In the genomic region with DNA sequence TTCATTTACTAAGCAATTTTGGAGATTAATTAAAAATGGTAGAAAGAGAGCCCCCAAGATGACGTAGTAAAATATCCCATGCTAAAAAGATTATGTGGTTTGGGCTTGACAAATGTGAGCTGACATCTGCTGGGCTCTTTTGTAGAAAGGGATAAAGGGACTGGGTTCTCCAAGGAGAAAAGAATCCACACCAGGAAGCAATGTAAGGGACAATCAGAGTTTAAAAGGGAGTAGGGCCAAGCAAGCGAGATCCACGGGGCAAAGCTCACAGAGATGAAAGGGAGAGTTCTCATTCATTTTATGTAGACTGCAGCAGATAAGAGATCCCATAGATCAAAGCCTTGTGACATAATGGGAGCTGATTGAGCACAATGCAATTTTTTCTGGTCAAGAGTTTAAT, we compare ENCODE assay signal across 20 mouse cellular contexts. TPM values are rescaled to one million over a fixed set of nuclear protein-coding genes. Genes with fewer than 3 reads are reported as not detected.
DNase-seq lines count a peak whose midpoint lies in the region; ATAC-seq and TF ChIP-seq lines count a peak whose summit lies in the region.
"Had no signal": no experiment of that assay in that cellular context is flagged by ENCODE, and none has a peak within 500 bp of the region (broad histone marks: within the 10 kb centered on the region; RNA-seq: fewer than 3 reads in every experiment).

No protein-coding gene starts in this region.

- TF ChIP-seq CTCF in midbrain, postnatal 0 days (IDR thresholded peaks at IDR 0.05): no peak

- DNase-seq in embryonic facial prominence, embryonic 11.5 days (ENCODE audit: low spot score): peak; percentile 23
- no peak for DNase-seq in embryonic facial prominence, embryonic 10.5 days (ENCODE audit: low spot score)
- no peak for DNase-seq in midbrain, postnatal 0 days (ENCODE audit: low spot score)
- peak; percentile 51 for DNase-seq in retina, embryonic 14.5 days (ENCODE audit: low spot score)
- DNase-seq: cerebellum, adult 2 months; cerebellum, postnatal 10 days; embryo, embryonic 11 days; gastrocnemius, adult 2 months; gastrocnemius, postnatal 25 days had no signal

- H3K27me3 ChIP-seq in embryonic facial prominence, embryonic 11.5 days (ENCODE audit: control insufficient read depth, insufficient read depth, low read length): no peaks in the 10 kb centered on the region
- H3K27me3 ChIP-seq in embryonic facial prominence, embryonic 10.5 days (replicated peaks; ENCODE audit: low read depth, poor library complexity, severe bottlenecking): no peaks in the 10 kb centered on the region
- 0 out of 2 replicates have a peak, but pooled peaks cover 4% of the 10 kb centered on the region for H3K27me3 ChIP-seq in midbrain, embryonic 12.5 days
- H3K27me3 ChIP-seq in midbrain, postnatal 0 days (ENCODE audit: insufficient read depth, low read length): no peaks in the 10 kb centered on the region
- H3K27me3 ChIP-seq in hindbrain, embryonic 12.5 days: no peaks in the 10 kb centered on the region
- H3K27me3 ChIP-seq: embryonic facial prominence, embryonic 13.5 days; forebrain, embryonic 13.5 days; heart, embryonic 12.5 days; hindbrain, embryonic 15.5 days had no signal

- H3K9ac ChIP-seq in embryonic facial prominence, embryonic 11.5 days (replicated peaks; ENCODE audit: low read length): no peak overlapping the region
- no peak overlapping the region for H3K9ac ChIP-seq in midbrain, embryonic 12.5 days (replicated peaks)
- no peak overlapping the region for H3K9ac ChIP-seq in midbrain, postnatal 0 days (replicated peaks; ENCODE audit: low read length, poor library complexity, severe bottlenecking)
- no peak overlapping the region for H3K9ac ChIP-seq in hindbrain, embryonic 12.5 days
- H3K9ac ChIP-seq: embryonic facial prominence, embryonic 13.5 days; forebrain, embryonic 13.5 days; heart, embryonic 12.5 days; hindbrain, embryonic 15.5 days had no signal

- no peak for ATAC-seq in embryonic facial prominence, embryonic 11.5 days (replicated peaks; ENCODE audit: insufficient number of reproducible peaks, low FRiP score, low TSS enrichment, low read depth)
- peak; percentile 68 for ATAC-seq in midbrain, embryonic 12.5 days (ENCODE audit: low FRiP score, low read depth)
- ATAC-seq in midbrain, postnatal 0 days (ENCODE audit: low FRiP score): no peak
- no peak for ATAC-seq in hindbrain, embryonic 12.5 days (ENCODE audit: low FRiP score)
- ATAC-seq: forebrain, embryonic 13.5 days; intestine, embryonic 16.5 days had no signal

- H3K27ac ChIP-seq in embryonic facial prominence, embryonic 11.5 days (replicated peaks; ENCODE audit: low read depth, low read length): no peak overlapping the region
- H3K27ac ChIP-seq in embryonic facial prominence, embryonic 10.5 days (replicated peaks): no peak overlapping the region
- H3K27ac ChIP-seq in midbrain, embryonic 12.5 days (replicated peaks): no peak overlapping the region
- no peak overlapping the region for H3K27ac ChIP-seq in midbrain, postnatal 0 days (ENCODE audit: low read depth, low read length)
- no peak overlapping the region for H3K27ac ChIP-seq in hindbrain, embryonic 12.5 days
- H3K27ac ChIP-seq: embryonic facial prominence, embryonic 13.5 days; forebrain, embryonic 13.5 days; gastrocnemius, adult 2 months; hindbrain, embryonic 10.5 days; hindbrain, embryonic 15.5 days had no signal

- no peak overlapping the region for H3K4me3 ChIP-seq in embryonic facial prominence, embryonic 11.5 days (ENCODE audit: low read depth, low read length)
- no peak overlapping the region for H3K4me3 ChIP-seq in embryonic facial prominence, embryonic 10.5 days
- H3K4me3 ChIP-seq in midbrain, embryonic 12.5 days: no peak overlapping the region
- H3K4me3 ChIP-seq in midbrain, postnatal 0 days (ENCODE audit: low read depth, low read length): no peak overlapping the region
- H3K4me3 ChIP-seq in hindbrain, embryonic 12.5 days: no peak overlapping the region
- H3K4me3 ChIP-seq: embryonic facial prominence, embryonic 13.5 days; forebrain, embryonic 13.5 days; gastrocnemius, adult 2 months; heart, embryonic 12.5 days; hindbrain, embryonic 10.5 days; hindbrain, embryonic 15.5 days had no signal

- H3K36me3 ChIP-seq in embryonic facial prominence, embryonic 11.5 days (replicated peaks; ENCODE audit: control insufficient read depth, insufficient read depth, low read depth, low read length): no peaks in the 10 kb centered on the region
- H3K36me3 ChIP-seq in embryonic facial prominence, embryonic 10.5 days (replicated peaks): no peaks in the 10 kb centered on the region
- no peaks in the 10 kb centered on the region for H3K36me3 ChIP-seq in midbrain, embryonic 12.5 days
- H3K36me3 ChIP-seq in midbrain, postnatal 0 days (ENCODE audit: insufficient read depth, low read length): no peaks in the 10 kb centered on the region
- no peaks in the 10 kb centered on the region for H3K36me3 ChIP-seq in hindbrain, embryonic 12.5 days
- H3K36me3 ChIP-seq: embryonic facial prominence, embryonic 13.5 days; G1E; heart, embryonic 12.5 days; hindbrain, embryonic 10.5 days; hindbrain, embryonic 15.5 days had no signal

- WGBS in embryonic facial prominence, embryonic 11.5 days: 37% methylated on average over 3 of the region's 3 CpGs
- 41% methylated on average over 3 of the region's 3 CpGs for WGBS in embryonic facial prominence, embryonic 10.5 days
- WGBS in midbrain, embryonic 12.5 days: 3% methylated on average over 3 of the region's 3 CpGs
- 33% methylated on average over 3 of the region's 3 CpGs for WGBS in midbrain, postnatal 0 days
- 20% methylated on average over 3 of the region's 3 CpGs for WGBS in hindbrain, embryonic 12.5 days

- no peak overlapping the region for H3K4me2 ChIP-seq in embryonic facial prominence, embryonic 11.5 days (ENCODE audit: low read depth, low read length)
- H3K4me2 ChIP-seq in midbrain, embryonic 12.5 days (replicated peaks): no peak overlapping the region
- no peak overlapping the region for H3K4me2 ChIP-seq in midbrain, postnatal 0 days (ENCODE audit: low read depth, low read length, poor library complexity, severe bottlenecking)
- no peak overlapping the region for H3K4me2 ChIP-seq in hindbrain, embryonic 12.5 days (replicated peaks)
- H3K4me2 ChIP-seq: embryonic facial prominence, embryonic 13.5 days; forebrain, embryonic 13.5 days; heart, embryonic 12.5 days; hindbrain, embryonic 15.5 days had no signal

- H3K9me3 ChIP-seq in embryonic facial prominence, embryonic 11.5 days (replicated peaks; ENCODE audit: control insufficient read depth, low read length): no peaks in the 10 kb centered on the region
- H3K9me3 ChIP-seq in embryonic facial prominence, embryonic 10.5 days: no peaks in the 10 kb centered on the region
- H3K9me3 ChIP-seq in midbrain, embryonic 12.5 days: no peaks in the 10 kb centered on the region
- no peaks in the 10 kb centered on the region for H3K9me3 ChIP-seq in midbrain, postnatal 0 days (ENCODE audit: low read length)
- H3K9me3 ChIP-seq in hindbrain, embryonic 12.5 days (replicated peaks): no peaks in the 10 kb centered on the region
- H3K9me3 ChIP-seq: embryonic facial prominence, embryonic 13.5 days; forebrain, embryonic 13.5 days; heart, embryonic 12.5 days; hindbrain, embryonic 10.5 days; hindbrain, embryonic 15.5 days had no signal

- H3K4me1 ChIP-seq in embryonic facial prominence, embryonic 11.5 days (ENCODE audit: control insufficient read depth, insufficient read depth, low read length): no peaks in the 10 kb centered on the region
- H3K4me1 ChIP-seq in embryonic facial prominence, embryonic 10.5 days: peaks cover 16% of the 10 kb centered on the region
- H3K4me1 ChIP-seq in midbrain, embryonic 12.5 days: peaks cover 2% of the 10 kb centered on the region; the same call in 1 of the 2 replicates
- no peaks in the 10 kb centered on the region for H3K4me1 ChIP-seq in midbrain, postnatal 0 days (ENCODE audit: insufficient read depth, low read length)
- H3K4me1 ChIP-seq in hindbrain, embryonic 12.5 days: no peaks in the 10 kb centered on the region
- H3K4me1 ChIP-seq: forebrain, embryonic 13.5 days; heart, embryonic 12.5 days; hindbrain, embryonic 15.5 days had no signal

RNA-seq across cellular contexts. Expression of gene Adamts20, which starts 3.0 kb away (rescaled TPM):
- polyA plus RNA-seq in embryonic facial prominence, embryonic 11.5 days (2014; fragmentation: Nextera tagmentation; extraction: Ambion mirVana): 6.8 and 8.8 TPM in 2 replicates
- polyA plus RNA-seq in embryonic facial prominence, embryonic 10.5 days (2016; fragmentation: Nextera tagmentation; extraction: Ambion mirVana): 2.9 and 3.1 TPM in 2 replicates
- polyA plus RNA-seq in midbrain, embryonic 12.5 days (2016; fragmentation: Nextera tagmentation; extraction: Ambion mirVana): 2.9 and 3.5 TPM in 2 replicates
- total RNA-seq in midbrain, postnatal 0 days (2014; rRNA removed): 5.8 and 6.7 TPM in 2 replicates
- polyA plus RNA-seq in midbrain, postnatal 0 days (2015; fragmentation: Nextera tagmentation; extraction: Ambion mirVana): 1.8 and 3.0 TPM in 2 replicates
- 4.5 and 4.6 TPM in 2 replicates for polyA plus RNA-seq in hindbrain, embryonic 12.5 days (2016; fragmentation: Nextera tagmentation; extraction: Ambion mirVana)
- total RNA-seq: common myeloid progenitor, adult 5-6 weeks; granulocyte monocyte progenitor cell, adult 5-6 weeks had no signal
- polyA plus RNA-seq: G1E had no signal

Comparison
In these comparisons a context has a peak if more than half of its experiments do, and no peak if none do; other contexts are left out.
1. DNase-seq: peak in embryonic facial prominence, embryonic 11.5 days (single experiment) and retina, embryonic 14.5 days (single experiment); none in embryonic facial prominence, embryonic 10.5 days (single experiment) and midbrain, postnatal 0 days (single experiment).